Mouse (Mus musculus): ENCODE data around the gene Dedd2. TPM values are rescaled to one million over a fixed set of nuclear protein-coding genes. Genes with fewer than 3 reads are reported as not detected.

Dedd2 gene
- polyA plus RNA-seq, 1 experiment from 2014 or later, result 18.2 TPM

- DNase-seq (ENCODE audit: low spot score) (peak; percentile 44), ATAC-seq (no peak)
- H3K36me3 ChIP-seq (ENCODE audit: insufficient read depth, low read length), result peaks cover 4% of the 10 kb centered on the region
- H3K4me2 ChIP-seq (replicated peaks; ENCODE audit: low read depth, low read length), result peak overlapping the region; percentile 79
- no peaks in the 10 kb centered on the region for H3K27me3 ChIP-seq (replicated peaks; ENCODE audit: insufficient read depth, low read length)
- peak overlapping the region; percentile 99 for H3K27ac ChIP-seq (ENCODE audit: low read length)
- H3K9me3 ChIP-seq (ENCODE audit: low read length), result no peaks in the 10 kb centered on the region
- WGBS, result 27% methylated on average over 4 of the region's 4 CpGs
- no peak for TF ChIP-seq EP300 (IDR thresholded peaks at IDR 0.05)
- TF ChIP-seq CTCF (IDR thresholded peaks at IDR 0.05), result no peak
- no peak overlapping the region; the same call in 1 of the 2 replicates for H3K9ac ChIP-seq (replicated peaks; ENCODE audit: low read depth)
- peaks cover 26% of the 10 kb centered on the region for H3K4me1 ChIP-seq (ENCODE audit: insufficient read depth, low read depth, low read length)
- H3K4me3 ChIP-seq (ENCODE audit: low read depth, low read length), result peak overlapping the region; percentile 93
These were observed 26.3 kb upstream of the Dedd2 start for GRCm38 (mm10) chr7:25246759-25247137.

GRCm38 (mm10) chr7:25246079-25246758 lies 25.8 kb upstream of the Dedd2 start:
- no peak for ATAC-seq
- H3K27ac ChIP-seq (ENCODE audit: low read length), result peak overlapping the region; percentile 99
- no peaks in the 10 kb centered on the region for H3K27me3 ChIP-seq (replicated peaks; ENCODE audit: insufficient read depth, low read length)
- H3K4me2 ChIP-seq (replicated peaks; ENCODE audit: low read depth, low read length), result peak overlapping the region; percentile 79
- no peak for TF ChIP-seq EP300 (IDR thresholded peaks at IDR 0.05)
- no peak for TF ChIP-seq CTCF (IDR thresholded peaks at IDR 0.05)
- no peaks in the 10 kb centered on the region for H3K9me3 ChIP-seq (ENCODE audit: low read length)
- WGBS, result 33% methylated on average over 19 of the region's 20 CpGs
- H3K4me1 ChIP-seq (ENCODE audit: insufficient read depth, low read depth, low read length), result peaks cover 26% of the 10 kb centered on the region
- H3K36me3 ChIP-seq (ENCODE audit: insufficient read depth, low read length), result peaks cover 4% of the 10 kb centered on the region
- DNase-seq (ENCODE audit: low spot score), result no peak
- peak overlapping the region; percentile 32; the same call in 1 of the 2 replicates for H3K9ac ChIP-seq (replicated peaks; ENCODE audit: low read depth)
- peak overlapping the region; percentile 93; the same call in 1 of the 2 replicates for H3K4me3 ChIP-seq (ENCODE audit: low read depth, low read length)

GRCm38 (mm10) chr7:25244562-25245369 lies 24.4 kb upstream of the Dedd2 start:
- 85% methylated on average over 30 of the region's 30 CpGs for WGBS
- TF ChIP-seq CTCF (IDR thresholded peaks at IDR 0.05), result no peak
- TF ChIP-seq EP300 (IDR thresholded peaks at IDR 0.05), result no peak
- H3K9ac ChIP-seq (replicated peaks; ENCODE audit: low read depth), result no peak overlapping the region
- no peaks in the 10 kb centered on the region for H3K9me3 ChIP-seq (ENCODE audit: low read length)
- H3K27ac ChIP-seq (ENCODE audit: low read length), result no peak overlapping the region
- ATAC-seq, result no peak
- peaks cover 26% of the 10 kb centered on the region for H3K4me1 ChIP-seq (ENCODE audit: insufficient read depth, low read depth, low read length)
- peaks cover 4% of the 10 kb centered on the region for H3K36me3 ChIP-seq (ENCODE audit: insufficient read depth, low read length)
- no peak overlapping the region for H3K4me3 ChIP-seq (ENCODE audit: low read depth, low read length)
- no peaks in the 10 kb centered on the region for H3K27me3 ChIP-seq (replicated peaks; ENCODE audit: insufficient read depth, low read length)
- DNase-seq (ENCODE audit: low spot score), result no peak
- H3K4me2 ChIP-seq (replicated peaks; ENCODE audit: low read depth, low read length), result no peak overlapping the region

- 92% methylated on average over 4 of the region's 4 CpGs for WGBS
- no peaks in the 10 kb centered on the region for H3K9me3 ChIP-seq (ENCODE audit: low read length)
- DNase-seq (ENCODE audit: low spot score) (no peak), ATAC-seq (no peak)
- no peak overlapping the region for H3K27ac ChIP-seq (ENCODE audit: low read length)
- TF ChIP-seq EP300 (IDR thresholded peaks at IDR 0.05), result no peak
- TF ChIP-seq CTCF (IDR thresholded peaks at IDR 0.05), result no peak
- peaks cover 24% of the 10 kb centered on the region for H3K4me1 ChIP-seq (ENCODE audit: insufficient read depth, low read depth, low read length)
- H3K4me2 ChIP-seq (replicated peaks; ENCODE audit: low read depth, low read length), result no peak overlapping the region
- no peak overlapping the region for H3K9ac ChIP-seq (replicated peaks; ENCODE audit: low read depth)
- peaks cover 4% of the 10 kb centered on the region for H3K36me3 ChIP-seq (ENCODE audit: insufficient read depth, low read length)
- no peaks in the 10 kb centered on the region for H3K27me3 ChIP-seq (replicated peaks; ENCODE audit: insufficient read depth, low read length)
- H3K4me3 ChIP-seq (ENCODE audit: low read depth, low read length), result no peak overlapping the region
These were observed 22.9 kb upstream of the Dedd2 start for GRCm38 (mm10) chr7:25243361-25243760.

GRCm38 (mm10) chr7:25241062-25241461 lies 20.6 kb upstream of the Dedd2 start:
- H3K27ac ChIP-seq (ENCODE audit: low read length), result no peak overlapping the region
- 31% methylated on average over 2 of the region's 2 CpGs for WGBS
- peak; percentile 90 for DNase-seq (ENCODE audit: low spot score)

GRCm38 (mm10) chr7:25240631-25241030 lies 20.2 kb upstream of the Dedd2 start:
- H3K9me3 ChIP-seq (ENCODE audit: low read length), result no peaks in the 10 kb centered on the region
- no peak overlapping the region for H3K4me2 ChIP-seq (replicated peaks; ENCODE audit: low read depth, low read length)
- TF ChIP-seq CTCF (IDR thresholded peaks at IDR 0.05) (no peak), EP300 (IDR thresholded peaks at IDR 0.05) (no peak)
- H3K36me3 ChIP-seq (ENCODE audit: insufficient read depth, low read length), result peaks cover 4% of the 10 kb centered on the region
- ATAC-seq, result no peak
- H3K27ac ChIP-seq (ENCODE audit: low read length), result no peak overlapping the region
- WGBS, result 61% methylated on average over 7 of the region's 7 CpGs
- H3K9ac ChIP-seq (replicated peaks; ENCODE audit: low read depth), result no peak overlapping the region
- DNase-seq (ENCODE audit: low spot score), result no peak
- H3K4me1 ChIP-seq (ENCODE audit: insufficient read depth, low read depth, low read length), result peaks cover 4% of the 10 kb centered on the region
- no peaks in the 10 kb centered on the region for H3K27me3 ChIP-seq (replicated peaks; ENCODE audit: insufficient read depth, low read length)
- H3K4me3 ChIP-seq (ENCODE audit: low read depth, low read length), result no peak overlapping the region

More at GRCm38 (mm10) chr7:25241062-25241461, 20.6 kb upstream of the Dedd2 start:
- Histone ChIP-seq H3K27me3 (replicated peaks; ENCODE audit: insufficient read depth, low read length) (no peaks in the 10 kb centered on the region), H3K4me3 (ENCODE audit: low read depth, low read length) (no peak overlapping the region), H3K9ac (replicated peaks; ENCODE audit: low read depth) (no peak overlapping the region), H3K4me1 (ENCODE audit: insufficient read depth, low read depth, low read length) (peaks cover 2% of the 10 kb centered on the region), H3K4me2 (replicated peaks; ENCODE audit: low read depth, low read length) (no peak overlapping the region), H3K9me3 (ENCODE audit: low read length) (no peaks in the 10 kb centered on the region), H3K36me3 (ENCODE audit: insufficient read depth, low read length) (peaks cover 4% of the 10 kb centered on the region)
- ATAC-seq, result no peak
- TF ChIP-seq EP300 (IDR thresholded peaks at IDR 0.05) (no peak), CTCF (IDR thresholded peaks at IDR 0.05) (peak; percentile 91)
